Mouse (Mus musculus) lung, adult 2 months (tissue): ENCODE measurements around the gene Efemp1. TPM values are rescaled to one million over a fixed set of nuclear protein-coding genes. Genes with fewer than 3 reads are reported as not detected.

Source experiments
- DNase-seq: peaks from one replicate; pipeline ENCODE4 v3.0.0; 2022
- H3K4me1 ChIP-seq: fragments of 200-500 bp; 2 replicates; pipeline ENCODE4 v1.6.1; 2011; ENCODE audit warnings: low read length; ENCODE audit not compliant: control insufficient read depth, insufficient read depth
- H3K4me3 ChIP-seq: fragments of 200-500 bp; replicated peaks from 2 replicates; pipeline ENCODE3; 2011; ENCODE audit warnings: low read depth, mild to moderate bottlenecking, control low read depth, low read length; ENCODE audit errors: extremely low read depth
- CTCF ChIP-seq: fragments of 200-500 bp; IDR thresholded peaks from 2 replicates; pipeline ENCODE4 v1.5.1; 2011; ENCODE audit warnings: mild to moderate bottlenecking, low read length, control low read depth; ENCODE audit not compliant: insufficient read depth
- POLR2A ChIP-seq: fragments of 200-500 bp; IDR thresholded peaks from 2 replicates; pipeline ENCODE4 v1.6.1; 2011; ENCODE audit warnings: low read depth, mild to moderate bottlenecking, control low read depth, low read length, borderline replicate concordance; ENCODE audit errors: extremely low read depth
- WGBS: fragments of 180-500 bp; shearing (Covaris S2); methylation state at CpG from one replicate; pipeline ENCODE4 v1.1.7; 2018; 5-methylcytosine and 5-hydroxymethylcytosine counted together
- polyA plus RNA-seq: library from polyadenylated mRNA; depleted of rRNA; stranded (reverse); fragments of >200 nt; gene quantifications from 2 replicates; pipeline ENCODE4 v1.2.3, GENCODE M21; 2012

Efemp1 gene
- polyA plus RNA-seq, 1 experiment, result 112 TPM

DNA sequence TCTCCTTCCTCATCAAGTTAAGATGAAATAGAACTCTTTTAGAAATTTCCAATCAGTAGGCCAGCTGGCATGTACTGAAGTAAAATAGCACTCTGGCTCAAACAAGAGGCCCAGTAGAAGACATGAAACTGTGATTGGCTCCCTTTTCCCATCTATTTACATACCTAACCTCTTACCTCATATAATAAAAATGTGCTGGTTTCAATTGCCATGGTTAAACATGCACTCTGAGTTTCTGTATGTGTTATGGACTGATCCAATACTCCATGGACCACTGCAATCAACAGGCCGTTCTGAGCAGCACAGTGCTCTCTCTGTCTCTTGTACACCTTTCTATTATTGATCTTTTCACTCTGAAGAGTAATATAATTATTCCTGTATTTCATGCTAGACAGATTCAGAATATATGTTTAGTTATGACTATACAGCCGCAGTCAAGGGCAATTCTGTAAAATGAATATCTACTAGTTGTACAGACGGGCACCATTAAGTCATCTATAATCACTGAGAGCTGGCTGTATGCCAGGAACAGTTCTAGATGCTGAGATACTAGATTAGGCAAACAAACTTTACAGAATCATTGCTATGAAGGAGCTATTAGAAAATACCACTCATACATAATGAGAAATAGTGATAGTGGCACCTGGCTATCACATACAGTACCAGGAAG lies 59.6 kb downstream of the Efemp1 start:
- peaks cover 2% of the 10 kb centered on the region for H3K4me1 ChIP-seq
- H3K4me3 ChIP-seq, result no peak overlapping the region
- DNase-seq, result no peak
- WGBS, result 60% methylated on average over 3 of the region's 3 CpGs
- TF ChIP-seq POLR2A (no peak), CTCF (no peak)

GRCm38 (mm10) chr11:28934449-28934848 lies 81.4 kb downstream of the Efemp1 start:
- TF ChIP-seq CTCF (peak; percentile 46; the same call in 1 of the 2 replicates), POLR2A (no peak)
- DNase-seq, result no peak
- H3K4me3 ChIP-seq, result no peak overlapping the region
- H3K4me1 ChIP-seq, result no peaks in the 10 kb centered on the region

GRCm38 (mm10) chr11:28939651-28940050 lies 86.6 kb downstream of the Efemp1 start:
- Histone ChIP-seq H3K4me3 (no peak overlapping the region), H3K4me1 (no peaks in the 10 kb centered on the region)
- TF ChIP-seq POLR2A, result no peak
- no peak for TF ChIP-seq CTCF
- no peak for DNase-seq
- 59% methylated on average over 1 of the region's 1 CpGs for WGBS

DNA sequence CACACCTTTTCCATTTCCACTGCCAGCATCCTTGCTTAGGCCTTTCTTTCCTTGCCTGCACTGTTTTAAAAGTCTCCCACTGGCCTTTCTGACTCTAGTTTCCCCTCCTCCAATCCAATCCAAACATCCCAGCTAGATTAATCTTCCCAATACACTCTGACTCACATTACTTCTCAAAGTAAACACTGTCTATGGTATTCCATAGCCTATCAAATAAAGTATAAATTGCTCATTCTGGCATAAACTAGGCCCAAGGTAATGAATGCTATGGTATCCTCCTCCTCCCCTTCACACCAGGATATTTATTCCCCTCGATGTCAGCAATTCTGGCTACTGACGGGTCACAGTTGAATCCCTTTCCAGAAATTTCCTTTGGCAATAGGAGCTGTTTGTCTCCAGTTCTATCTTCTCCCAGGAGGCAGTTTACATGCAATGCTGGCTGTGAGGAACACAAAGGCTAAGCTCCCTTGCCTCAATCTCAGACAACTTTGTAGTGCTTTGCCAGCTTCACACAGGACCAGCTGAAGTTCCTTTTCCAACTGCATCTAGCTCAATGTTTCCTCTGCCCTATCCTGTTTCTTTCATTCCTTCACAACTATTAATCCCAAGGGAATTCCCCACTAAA lies 98.7 kb downstream of the Efemp1 start:
- DNase-seq, result no peak
- TF ChIP-seq CTCF, result no peak
- TF ChIP-seq POLR2A, result no peak
- WGBS, result 69% methylated on average over 2 of the region's 2 CpGs
- Histone ChIP-seq H3K4me1 (peaks cover 3% of the 10 kb centered on the region; the same call in 1 of the 2 replicates), H3K4me3 (no peak overlapping the region)

DNA sequence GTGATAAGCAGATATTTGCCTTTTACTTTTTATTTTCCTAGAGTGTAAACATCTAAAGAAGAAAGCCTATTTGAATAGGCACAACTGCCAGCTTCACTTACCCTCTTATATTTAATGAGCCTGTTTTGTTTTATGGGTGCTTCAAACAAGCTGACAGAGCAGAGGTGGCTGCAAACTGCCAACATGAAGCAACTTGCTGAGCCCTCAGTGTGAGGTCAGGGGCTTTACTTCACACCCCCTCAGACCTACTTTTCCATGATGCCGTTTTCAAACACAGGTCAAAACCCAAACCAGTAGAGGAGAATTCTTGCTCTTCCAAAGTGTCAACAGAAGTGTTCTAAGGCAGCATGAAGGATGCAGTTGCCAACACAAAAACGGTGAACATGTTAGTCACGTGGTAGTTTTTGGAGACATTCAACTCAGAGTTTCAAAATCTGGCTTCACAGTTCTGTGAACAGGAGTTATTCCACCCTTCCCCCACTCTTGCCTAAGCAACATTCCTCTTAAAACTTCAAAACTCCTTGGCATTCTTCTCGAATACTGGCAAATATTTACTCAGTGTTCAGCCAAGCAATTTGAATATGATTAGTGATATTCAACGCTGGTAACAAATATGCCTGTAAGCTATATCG lies 101.8 kb downstream of the Efemp1 start:
- DNase-seq, result peak; percentile 35
- WGBS, result 42% methylated on average over 6 of the region's 6 CpGs
- no peak overlapping the region for H3K4me3 ChIP-seq
- TF ChIP-seq CTCF, result no peak
- no peak for TF ChIP-seq POLR2A
- peaks cover 3% of the 10 kb centered on the region; the same call in 1 of the 2 replicates for H3K4me1 ChIP-seq

- no peak for TF ChIP-seq CTCF
- TF ChIP-seq POLR2A, result no peak
- Histone ChIP-seq H3K4me1 (peaks cover 3% of the 10 kb centered on the region; the same call in 1 of the 2 replicates), H3K4me3 (no peak overlapping the region)
- DNase-seq, result no peak
Measured at GRCm38 (mm10) chr11:28955305-28955701, 102.3 kb downstream of the Efemp1 start.

DNA sequence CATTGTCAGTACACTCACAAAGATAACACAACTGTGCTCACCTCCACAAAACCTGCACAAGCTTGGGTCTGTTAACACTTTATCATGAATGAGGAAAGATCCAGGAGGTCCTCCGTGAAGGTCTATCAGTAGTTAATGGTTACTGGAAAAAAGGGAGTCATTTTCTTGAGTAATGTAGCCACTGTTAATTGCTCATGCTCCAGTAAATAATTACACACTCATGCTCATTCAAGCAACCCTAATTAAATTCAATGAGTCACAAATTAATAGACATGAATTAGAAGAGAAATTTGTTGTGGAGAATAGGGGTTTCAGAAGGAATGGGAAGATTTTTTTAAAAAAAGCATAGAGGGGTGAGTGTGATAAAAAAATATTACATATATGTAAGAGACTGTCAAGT lies 108.4 kb downstream of the Efemp1 start:
- 100% methylated on average over 1 of the region's 1 CpGs for WGBS
- Histone ChIP-seq H3K4me3 (no peak overlapping the region), H3K4me1 (no peaks in the 10 kb centered on the region)
- TF ChIP-seq CTCF, result no peak
- no peak for TF ChIP-seq POLR2A
- no peak for DNase-seq
